Mouse (Mus musculus) effector memory CD4-positive, alpha-beta T cell, adult 7 months (primary cell): ENCODE results near the gene Pck2. TPM values are rescaled to one million over a fixed set of nuclear protein-coding genes. Genes with fewer than 3 reads are reported as not detected.

ENCODE experiments used
- polyA plus RNA-seq: library from polyadenylated mRNA; unstranded; fragments of 100-300 nt; shearing (Covaris generic); gene quantifications from one replicate; pipeline ENCODE4 v1.2.1, GENCODE M21; 2017

Gene Pck2
- polyA plus RNA-seq = 7.2 TPM

DNA sequence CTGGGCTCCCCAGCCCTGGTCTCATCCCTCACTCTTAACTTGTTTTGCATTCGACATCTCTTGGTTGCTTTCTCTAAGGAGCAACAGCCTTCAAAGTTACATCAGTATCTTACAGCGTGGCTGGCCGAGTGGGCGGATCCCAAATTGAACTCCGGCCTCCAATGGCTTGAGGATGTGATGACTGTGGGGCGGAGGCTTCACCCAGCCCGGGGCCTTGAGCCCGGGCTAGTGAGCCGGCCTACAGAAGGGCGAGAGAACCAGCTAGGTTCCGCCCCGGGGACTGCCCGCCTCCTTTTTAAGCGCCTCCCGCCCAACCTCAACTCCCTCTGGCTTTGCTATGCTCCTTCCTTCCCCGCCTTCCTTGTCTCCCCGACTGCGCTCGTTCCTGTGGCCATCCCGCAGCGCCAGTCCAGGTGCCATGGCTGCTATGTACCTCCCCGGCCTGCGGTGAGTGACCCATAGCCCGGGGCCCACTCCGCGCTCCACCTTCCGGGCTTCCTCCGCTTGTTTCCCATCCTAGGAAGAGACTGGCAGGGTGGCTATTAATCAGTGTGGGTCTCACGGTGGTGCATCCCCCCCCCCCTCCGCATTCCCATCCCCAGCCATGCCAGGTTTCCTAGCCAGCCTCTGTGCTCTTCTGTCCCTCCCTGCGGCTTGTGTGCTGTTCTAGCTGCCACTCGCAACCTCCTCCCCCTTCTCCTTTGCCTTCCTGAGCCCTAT, at the start of gene Pck2:
Gene Pck2, plus strand, starts transcription at position 200 of the 720 bp plus-strand sequence.

DNA sequence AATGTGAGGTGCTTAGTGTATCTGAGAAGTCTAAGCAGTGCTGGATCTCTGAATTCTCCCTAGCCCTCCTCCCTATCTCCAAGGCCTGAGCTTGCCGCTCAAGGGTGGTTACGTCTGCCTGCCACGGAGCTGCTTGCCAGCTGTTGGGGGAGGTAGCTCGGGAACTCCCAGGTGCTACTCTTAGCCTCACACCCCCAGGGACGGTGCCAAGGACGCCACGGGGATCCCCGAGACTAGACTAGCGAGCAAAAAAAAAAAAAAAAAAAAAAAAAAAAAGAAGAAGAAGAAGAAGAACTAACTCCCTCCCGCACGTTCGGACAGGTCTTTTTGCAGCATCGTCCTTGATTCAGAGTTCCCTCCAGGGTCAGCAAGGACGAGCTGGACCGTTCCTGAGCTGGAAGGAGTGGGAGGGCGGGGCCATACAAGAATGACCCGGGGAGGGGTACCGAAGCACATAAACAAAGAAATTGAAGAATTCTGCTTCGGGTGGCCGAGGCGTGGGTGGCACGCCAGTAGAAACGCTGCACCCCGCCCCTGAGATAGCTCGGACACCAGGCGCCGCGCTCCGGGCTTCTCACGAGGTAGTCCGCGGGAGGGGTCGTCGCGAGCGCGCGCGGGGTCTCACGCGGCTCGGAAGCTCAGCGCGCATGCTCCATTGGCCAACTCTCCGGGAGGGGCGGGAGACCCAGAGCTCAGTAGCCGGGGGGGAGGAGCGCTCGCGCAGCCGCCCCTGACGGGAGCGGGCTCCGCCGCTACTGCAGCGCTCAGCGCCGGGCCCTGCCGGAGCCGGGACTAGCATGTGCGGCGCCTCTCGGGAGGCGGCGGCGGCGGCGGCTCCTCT, 49.5 kb upstream of the Pck2 start, which contains the start of gene Carmil3:
Gene Carmil3, plus strand, starts transcription at position 291 of the 841 bp plus-strand sequence.

DNA sequence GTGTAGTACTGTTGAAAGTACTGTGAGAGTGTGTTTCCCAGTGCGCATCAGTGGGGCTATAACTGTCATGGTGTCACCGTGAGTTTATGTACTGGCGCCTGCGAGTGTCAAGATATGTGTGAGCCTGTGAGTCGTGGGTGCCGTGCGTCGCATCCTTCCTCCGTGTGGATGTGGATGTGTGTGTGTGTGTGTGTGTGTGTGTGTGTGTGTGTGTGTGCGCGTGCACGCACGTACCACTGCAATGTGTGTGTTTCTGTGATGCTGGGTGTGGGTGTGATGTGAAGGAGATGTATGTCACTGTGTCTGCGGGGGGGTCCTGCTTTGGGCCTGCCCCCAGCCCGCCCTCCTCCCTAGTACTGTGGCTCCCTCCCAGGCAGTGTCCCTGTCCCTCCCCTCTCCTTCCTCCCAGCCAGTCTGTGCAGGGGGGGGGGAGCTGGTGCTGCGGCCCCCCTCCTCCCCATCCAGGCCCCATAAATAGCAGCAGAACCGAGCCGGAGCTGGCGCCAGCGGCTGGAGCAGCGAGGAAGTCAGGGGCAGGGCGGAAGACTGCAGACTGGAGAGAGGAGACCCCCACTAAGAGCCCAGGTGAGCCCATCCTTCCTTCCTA, 29.8 kb upstream of the Pck2 start, which contains the start of gene Cpne6:
Gene Cpne6, plus strand, starts transcription at position 321 of the 607 bp plus-strand sequence.

DNA sequence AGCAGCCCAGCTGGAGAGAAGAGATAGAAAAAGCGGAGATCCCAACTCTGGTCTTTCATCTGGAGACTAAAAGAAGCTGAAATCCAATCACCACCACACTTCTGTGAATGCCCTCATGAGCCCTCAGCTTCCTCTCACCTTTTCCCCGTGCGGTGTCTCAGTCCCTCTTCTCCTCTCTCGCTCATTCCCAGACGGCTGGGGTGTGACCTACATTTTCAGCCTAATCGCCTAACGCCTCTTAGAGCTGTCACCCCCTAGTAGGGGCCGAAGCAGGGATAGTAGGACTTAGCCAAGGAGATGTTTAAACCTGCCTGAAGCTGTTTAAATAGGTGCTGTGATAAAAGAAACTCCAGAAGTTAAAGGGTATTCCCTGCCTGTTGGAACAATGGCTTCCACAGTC, 15.3 kb upstream of the Pck2 start, which contains the start of gene Nrl:
Gene Nrl, minus strand, starts transcription at position 197 of the 400 bp plus-strand sequence.

DNA sequence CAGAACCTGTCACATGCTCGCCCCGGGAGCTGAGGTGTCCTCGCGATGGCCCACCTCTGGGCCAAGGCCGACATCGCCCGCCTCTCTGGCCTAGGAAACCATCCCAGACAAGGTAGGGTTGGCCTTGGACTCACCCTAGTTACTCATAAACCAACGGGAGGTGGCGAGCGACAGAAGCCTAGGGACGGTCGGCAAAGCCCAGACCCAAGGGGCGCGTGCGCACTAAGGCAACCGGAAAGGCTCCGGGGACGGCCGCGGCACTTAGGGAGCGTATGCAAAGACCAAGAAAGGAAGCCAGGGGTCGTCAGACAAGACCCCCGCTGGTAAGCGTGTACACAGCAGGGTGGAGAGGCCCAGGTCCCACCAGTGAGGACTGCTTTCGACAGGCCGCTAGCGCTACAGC, 19.7 kb downstream of the Pck2 start, which contains the start of gene Dcaf11:
Gene Dcaf11, plus strand, starts transcription at position 208 of the 403 bp plus-strand sequence.

DNA sequence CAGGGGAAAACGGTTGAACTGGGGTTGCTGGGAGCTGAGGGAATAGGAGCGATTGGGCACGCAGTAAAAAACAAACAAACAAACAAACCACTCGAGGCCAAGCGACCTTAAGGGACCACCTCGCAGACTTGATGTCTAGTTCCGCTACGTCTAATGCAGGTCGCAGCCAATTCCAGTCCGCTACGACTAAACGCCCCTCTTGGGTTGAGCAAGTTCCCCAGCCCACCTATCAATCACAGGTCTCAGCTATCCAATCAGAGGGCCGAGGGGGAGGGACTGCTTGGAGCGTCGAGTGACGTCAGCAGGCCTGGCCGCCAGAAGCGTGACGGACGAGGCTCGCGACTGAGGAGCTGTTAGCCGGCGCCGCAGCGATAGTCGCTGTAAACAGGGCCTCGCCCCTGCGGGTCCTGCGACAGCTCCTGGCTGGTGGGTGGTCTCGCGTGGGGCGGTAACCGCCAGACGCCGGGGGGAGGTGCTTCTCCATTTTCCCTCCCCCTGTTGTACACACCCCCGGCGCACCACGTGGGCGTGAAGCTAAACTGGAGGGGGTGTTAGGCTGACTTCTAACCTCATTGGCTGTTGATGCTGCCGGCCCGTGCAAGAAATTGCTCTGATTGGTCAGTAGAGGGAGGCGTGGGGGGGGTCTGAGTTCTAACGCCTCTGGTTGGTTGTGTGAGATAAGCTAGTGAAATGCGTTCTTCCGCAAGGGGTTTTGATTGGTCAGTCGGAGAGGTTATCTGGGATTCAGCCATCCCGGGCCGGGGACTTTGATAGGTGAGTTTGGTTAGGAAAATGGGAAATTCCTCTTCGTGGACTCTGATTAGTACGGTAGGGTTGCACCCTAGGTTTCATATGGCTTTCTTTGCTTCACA, 20.4 kb downstream of the Pck2 start, which contains the start of gene A730061H03Rik:
Gene A730061H03Rik, minus strand, starts transcription at position 205 of the 872 bp plus-strand sequence.

DNA sequence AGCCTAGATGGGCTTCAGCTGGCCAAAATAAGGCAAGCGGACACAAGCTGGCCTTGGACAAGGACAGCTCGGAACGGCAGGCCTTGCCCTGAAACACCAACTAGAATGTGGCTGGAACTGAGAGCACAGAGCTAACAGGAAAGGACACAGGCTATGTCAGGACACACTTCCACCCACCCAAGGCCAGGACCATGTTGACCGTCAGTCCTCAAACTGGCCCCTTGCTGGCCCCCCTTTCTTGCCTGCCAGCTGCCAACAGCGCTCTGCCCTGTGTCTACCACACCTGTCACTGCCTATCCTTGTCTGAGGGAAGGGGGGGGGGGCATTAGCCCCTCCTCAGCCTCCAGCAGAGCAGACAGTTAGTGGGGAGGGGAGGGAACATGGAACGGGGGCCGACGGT, 35.2 kb downstream of the Pck2 start, which contains the start of gene Fitm1:
Gene Fitm1, plus strand, starts transcription at position 316 of the 400 bp plus-strand sequence.

DNA sequence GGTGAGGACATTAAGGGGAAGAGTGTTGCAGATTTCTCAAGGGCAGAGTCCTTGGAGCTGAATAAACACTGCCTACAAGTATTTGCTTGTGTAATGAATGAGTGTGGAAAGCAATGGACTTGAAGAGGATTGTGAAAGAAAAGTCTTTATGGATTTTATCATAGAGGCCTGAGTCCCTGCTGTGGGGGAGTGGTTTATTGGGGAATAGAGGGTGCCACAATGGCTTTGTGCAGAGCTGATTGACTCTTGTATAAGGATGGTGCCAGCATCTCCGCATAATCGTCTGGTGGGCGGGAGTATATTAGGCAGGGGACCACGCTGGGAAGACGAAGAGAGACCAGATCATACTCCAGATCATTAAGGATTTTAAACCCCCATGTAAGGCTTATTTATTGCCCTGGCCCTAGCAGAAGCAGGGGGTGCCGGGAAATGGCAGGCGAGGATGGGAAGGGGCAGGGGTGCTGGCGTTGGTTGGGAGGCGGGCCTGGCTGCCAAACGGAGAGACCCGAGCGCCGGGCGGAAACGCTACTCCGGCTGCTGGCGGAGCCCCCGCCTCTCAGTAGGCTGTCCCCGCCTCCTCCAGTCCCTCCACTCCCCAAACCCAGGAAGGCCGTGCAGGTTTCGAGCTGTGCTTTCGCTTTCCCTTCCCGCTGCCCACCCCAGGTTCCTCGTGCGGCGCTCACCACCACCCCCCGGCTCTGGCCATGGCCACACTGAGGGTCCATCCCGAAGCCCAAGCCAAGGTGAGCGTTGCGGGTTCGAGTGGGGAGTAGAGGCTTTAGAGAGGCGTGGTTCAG, 38.0 kb downstream of the Pck2 start, which contains the start of gene Psme1:
Gene Psme1, plus strand, starts transcription at position 253 of the 797 bp plus-strand sequence.

DNA sequence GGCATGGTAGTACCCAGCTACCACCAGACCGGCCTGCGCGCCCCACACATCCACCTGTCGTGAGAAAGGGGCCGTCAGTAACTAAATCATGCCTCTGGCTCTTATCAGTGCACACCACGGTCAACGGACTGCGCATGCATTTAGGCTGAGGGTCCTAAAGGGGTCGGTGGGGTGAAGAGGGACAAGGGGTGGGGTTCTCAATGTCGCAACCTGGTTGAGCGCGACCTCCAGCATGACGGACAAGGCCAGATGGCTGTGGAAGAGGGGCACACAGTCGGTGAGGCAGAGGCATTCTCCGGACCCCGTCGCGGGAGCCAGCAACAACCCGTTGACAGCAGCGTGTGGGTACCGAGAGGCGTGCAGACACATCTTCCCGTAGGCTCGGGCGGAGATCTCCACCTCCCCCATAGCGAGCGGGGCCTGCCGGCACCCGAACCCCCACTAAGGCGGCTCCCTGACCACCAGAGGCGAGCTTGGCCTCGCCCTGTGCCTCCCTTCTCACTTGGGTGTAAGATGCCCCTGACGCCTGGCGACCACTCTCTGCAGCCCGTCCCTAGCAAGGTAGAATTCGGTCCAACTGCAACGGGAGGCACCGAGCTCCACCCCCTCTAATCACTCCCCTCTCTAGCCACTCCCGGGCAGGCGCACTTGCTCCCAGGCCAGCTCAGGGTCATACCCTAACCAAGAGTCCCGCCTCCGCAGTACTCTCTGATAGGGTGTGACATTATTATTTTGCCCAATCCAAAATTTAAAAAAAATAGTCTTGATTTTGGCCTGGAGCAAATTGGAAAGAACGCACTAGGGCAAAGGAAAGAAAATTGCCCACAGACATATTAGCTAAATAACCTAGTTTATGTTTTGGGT, 44.9 kb downstream of the Pck2 start, which contains the start of gene Emc9:
Gene Emc9, minus strand, starts transcription at position 601 of the 864 bp plus-strand sequence.

DNA sequence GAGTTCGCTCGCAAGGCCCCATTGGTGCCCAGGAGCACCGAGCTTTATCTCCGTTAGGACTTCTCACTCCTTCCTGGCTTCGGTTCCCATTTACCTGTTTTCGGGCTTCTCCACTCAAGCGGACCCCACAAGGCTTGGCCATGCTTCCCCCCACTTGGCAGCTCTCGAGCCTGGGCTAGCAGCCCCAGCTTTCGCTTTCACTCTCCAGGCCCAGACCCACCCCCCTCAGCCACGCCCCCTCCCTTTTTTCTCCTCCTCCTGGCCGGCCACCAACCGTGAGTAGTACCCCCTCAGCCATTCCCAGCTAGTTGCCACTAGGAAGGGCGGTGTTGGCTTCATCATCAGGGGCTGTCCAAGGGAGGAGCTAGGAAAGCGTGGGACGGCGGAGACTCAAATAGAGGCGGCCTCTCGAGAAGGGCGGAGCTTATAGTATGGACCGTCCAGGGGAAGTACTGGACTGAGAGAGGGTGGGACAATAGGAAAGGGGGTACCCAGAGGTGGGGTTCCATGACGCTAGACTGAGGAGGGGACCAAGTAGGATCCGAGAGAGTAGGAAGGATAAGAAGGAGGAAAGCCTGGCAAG, 50.8 kb downstream of the Pck2 start, which contains the start of gene Psme2:
Gene Psme2, minus strand, starts transcription at position 366 of the 583 bp plus-strand sequence.

DNA sequence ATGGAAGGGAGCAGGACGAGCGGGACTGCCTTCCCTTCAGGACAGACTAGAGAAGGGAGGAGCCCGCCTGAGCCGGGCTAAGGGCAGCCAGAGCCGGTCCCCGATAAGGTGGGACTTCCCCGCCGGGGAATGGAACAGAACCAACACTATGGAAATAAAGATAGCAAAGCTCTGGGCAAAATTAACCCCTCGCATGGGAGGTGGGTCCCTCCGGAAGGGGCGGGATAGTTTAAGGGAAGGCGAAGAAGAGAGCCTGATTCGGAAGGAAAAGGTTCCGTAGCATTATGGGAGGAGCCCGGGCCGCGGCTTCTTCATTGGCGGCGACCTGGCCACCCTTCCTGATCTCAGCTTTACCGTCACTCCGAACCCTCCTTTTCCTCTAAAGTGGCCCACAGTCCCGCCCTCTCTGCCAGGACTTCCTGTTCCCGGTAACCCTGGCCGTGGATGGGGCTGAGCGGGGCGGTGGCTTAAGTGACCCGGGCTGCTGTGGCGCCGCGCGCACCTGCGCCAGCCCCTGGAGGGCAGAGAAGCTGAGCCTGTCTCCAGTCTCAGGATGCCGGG, 51.3 kb downstream of the Pck2 start, which contains the start of gene Rnf31:
Gene Rnf31, plus strand, starts transcription at position 378 of the 561 bp plus-strand sequence.

Other genes with a start within 250 kb of the Pck2 start
- gene Dhrs4, start 61.5 kb upstream of the Pck2 start, polyA plus RNA-seq = 28.5 TPM
- not detected for gene Carmil3, start 49.6 kb upstream of the Pck2 start, polyA plus RNA-seq
- 0.40 TPM for gene Cpne6, start 29.8 kb upstream of the Pck2 start, polyA plus RNA-seq
- gene Nrl, start 15.3 kb upstream of the Pck2 start, polyA plus RNA-seq = 0.23 TPM
- gene Dcaf11, start 19.7 kb downstream of the Pck2 start, polyA plus RNA-seq = 110 TPM
- gene A730061H03Rik, start 20.1 kb downstream of the Pck2 start, polyA plus RNA-seq = 4.5 TPM
- gene Fitm1, start 35.4 kb downstream of the Pck2 start, polyA plus RNA-seq = not detected
- gene Psme1, start 37.9 kb downstream of the Pck2 start, polyA plus RNA-seq = 748 TPM
- 15.3 TPM for gene Emc9, start 45.0 kb downstream of the Pck2 start, polyA plus RNA-seq
- gene Psme2, start 50.8 kb downstream of the Pck2 start, polyA plus RNA-seq = 573 TPM
- gene Rnf31, start 51.4 kb downstream of the Pck2 start, polyA plus RNA-seq = 49.5 TPM
- gene Irf9, start 63.3 kb downstream of the Pck2 start, polyA plus RNA-seq = 49.4 TPM
- gene Rec8, start 77.8 kb downstream of the Pck2 start, polyA plus RNA-seq = 0.50 TPM
- 49.8 TPM for gene Ipo4, start 95.7 kb downstream of the Pck2 start, polyA plus RNA-seq
- gene Gm49378, start 97.6 kb downstream of the Pck2 start, polyA plus RNA-seq = 2.1 TPM
- 74.7 TPM for gene Tm9sf1, start 103.5 kb downstream of the Pck2 start, polyA plus RNA-seq
- 0.51 TPM for gene Tssk4, start 109.9 kb downstream of the Pck2 start, polyA plus RNA-seq
- 44.7 TPM for gene Mdp1, start 120.2 kb downstream of the Pck2 start, polyA plus RNA-seq
- 33.1 TPM for gene Gmpr2, start 131.7 kb downstream of the Pck2 start, polyA plus RNA-seq
- gene Nedd8, start 131.9 kb downstream of the Pck2 start, polyA plus RNA-seq = 239 TPM
- 189 TPM for gene Tinf2, start 141.6 kb downstream of the Pck2 start, polyA plus RNA-seq
- gene Tgm1, start 173.7 kb downstream of the Pck2 start, polyA plus RNA-seq = not detected
- 85.5 TPM for gene Rabggta, start 182.0 kb downstream of the Pck2 start, polyA plus RNA-seq
- 23.0 TPM for gene Dhrs1, start 205.4 kb downstream of the Pck2 start, polyA plus RNA-seq
- gene Nop9, start 205.4 kb downstream of the Pck2 start, polyA plus RNA-seq = 49.5 TPM
- not detected for gene Cideb, start 218.2 kb downstream of the Pck2 start, polyA plus RNA-seq
- 0.21 TPM for gene Ltb4r2, start 221.2 kb downstream of the Pck2 start, polyA plus RNA-seq
- not detected for gene Ltb4r1, start 225.7 kb downstream of the Pck2 start, polyA plus RNA-seq
- gene Adcy4, start 243.8 kb downstream of the Pck2 start, polyA plus RNA-seq = not detected
- 74.2 TPM for gene Ripk3, start 248.6 kb downstream of the Pck2 start, polyA plus RNA-seq